ENCODE assay signal across 14 mouse cellular contexts in genomic region chr8:107543714-107544113, GRCm38 (mm10). TPM values are rescaled to one million over a fixed set of nuclear protein-coding genes. Genes with fewer than 3 reads are reported as not detected.
DNase-seq lines count a peak whose midpoint lies in the region; ATAC-seq and TF ChIP-seq lines count a peak whose summit lies in the region.
"Had no signal": no experiment of that assay in that cellular context is flagged by ENCODE, and none has a peak within 500 bp of the region (broad histone marks: within the 10 kb centered on the region; RNA-seq: fewer than 3 reads in every experiment).

No protein-coding gene starts in this region.

- H3K27ac ChIP-seq in heart, embryonic 12.5 days (ENCODE audit: poor library complexity, severe bottlenecking) = peak overlapping the region; percentile 77; the same call in 1 of the 2 replicates
- peak overlapping the region; percentile 78 for H3K27ac ChIP-seq in lung, embryonic 16.5 days (ENCODE audit: low read length)
- peak overlapping the region; percentile 93 for H3K27ac ChIP-seq in embryonic facial prominence, embryonic 12.5 days
- peak overlapping the region; percentile 96 for H3K27ac ChIP-seq in limb, embryonic 14.5 days (replicated peaks; ENCODE audit: low read depth, low read length)
- H3K27ac ChIP-seq: left cerebral cortex, adult 2 months had no signal

- WGBS in heart, embryonic 12.5 days = 74% methylated on average over 11 of the region's 11 CpGs
- WGBS in lung, embryonic 16.5 days = 69% methylated on average over 10 of the region's 11 CpGs
- 78% methylated on average over 11 of the region's 11 CpGs for WGBS in embryonic facial prominence, embryonic 12.5 days
- 86% methylated on average over 9 of the region's 11 CpGs for WGBS in limb, embryonic 14.5 days

- no peaks in the 10 kb centered on the region for H3K9me3 ChIP-seq in heart, embryonic 12.5 days (replicated peaks)
- H3K9me3 ChIP-seq in lung, embryonic 16.5 days (ENCODE audit: control insufficient read depth, low read length) = no peaks in the 10 kb centered on the region
- H3K9me3 ChIP-seq in embryonic facial prominence, embryonic 12.5 days = no peaks in the 10 kb centered on the region
- H3K9me3 ChIP-seq in limb, embryonic 14.5 days (ENCODE audit: control insufficient read depth, low read length) = no peaks in the 10 kb centered on the region

- H3K9ac ChIP-seq in heart, embryonic 12.5 days = no peak overlapping the region
- H3K9ac ChIP-seq in lung, embryonic 16.5 days (ENCODE audit: low read length) = no peak overlapping the region
- H3K9ac ChIP-seq in embryonic facial prominence, embryonic 12.5 days = no peak overlapping the region
- H3K9ac ChIP-seq in limb, embryonic 14.5 days (ENCODE audit: low read depth, low read length, severe bottlenecking) = no peak overlapping the region

- peaks cover 6% of the 10 kb centered on the region; the same call in 1 of the 2 replicates for H3K36me3 ChIP-seq in heart, embryonic 12.5 days
- peaks cover under 1% of the 10 kb centered on the region; the same call in 1 of the 2 replicates for H3K36me3 ChIP-seq in lung, embryonic 16.5 days (ENCODE audit: control insufficient read depth, insufficient read depth, low read length)
- peaks cover 10% of the 10 kb centered on the region for H3K36me3 ChIP-seq in embryonic facial prominence, embryonic 12.5 days
- H3K36me3 ChIP-seq in limb, embryonic 14.5 days (ENCODE audit: control insufficient read depth, insufficient read depth, low read length) = peaks cover 44% of the 10 kb centered on the region

- H3K4me2 ChIP-seq in heart, embryonic 12.5 days = no peak overlapping the region
- H3K4me2 ChIP-seq in lung, embryonic 16.5 days (ENCODE audit: low read depth, low read length) = no peak overlapping the region
- no peak overlapping the region for H3K4me2 ChIP-seq in embryonic facial prominence, embryonic 12.5 days (replicated peaks)
- H3K4me2 ChIP-seq in limb, embryonic 14.5 days (replicated peaks; ENCODE audit: low read depth, low read length, severe bottlenecking) = peak overlapping the region; percentile 45; the same call in 1 of the 2 replicates

- intact Hi-C loops in left cerebral cortex, postnatal 14 days (cut with DNase I) = no loop called here

- no peak for DNase-seq in heart, postnatal 4 days
- no peak for DNase-seq in lung, postnatal 10 days
- no peak for DNase-seq in limb, embryonic 14.5 days (ENCODE audit: low spot score)
- DNase-seq in layer of hippocampus, adult 9-10 months (ENCODE audit: low spot score) = no peak
- no peak for DNase-seq in left cerebral cortex, postnatal 14 days (ENCODE audit: low spot score in 2 of 2)
- DNase-seq: adrenal gland, postnatal 25 days; cerebellum, postnatal 25 days; heart, adult 18-20 months; thymus, adult 2 months had no signal

- TF ChIP-seq POLR2A in limb, embryonic 14.5 days (IDR thresholded peaks at IDR 0.05; ENCODE audit: borderline replicate concordance, extremely low read depth, insufficient read depth, insufficient read length) = no peak

- no peak for ATAC-seq in heart, embryonic 12.5 days (ENCODE audit: insufficient number of reproducible peaks, low FRiP score)
- no peak for ATAC-seq in lung, embryonic 16.5 days (ENCODE audit: low read depth)
- ATAC-seq in embryonic facial prominence, embryonic 12.5 days (ENCODE audit: insufficient number of reproducible peaks, insufficient read depth, low FRiP score, low TSS enrichment) = no peak
- no peak for ATAC-seq in limb, embryonic 14.5 days (ENCODE audit: low FRiP score, low read depth)

- H3K27me3 ChIP-seq in heart, embryonic 12.5 days (replicated peaks) = no peaks in the 10 kb centered on the region
- no peaks in the 10 kb centered on the region for H3K27me3 ChIP-seq in lung, embryonic 16.5 days (ENCODE audit: control insufficient read depth, insufficient read depth, low read depth, low read length)
- H3K27me3 ChIP-seq in embryonic facial prominence, embryonic 12.5 days = no peaks in the 10 kb centered on the region
- no peaks in the 10 kb centered on the region for H3K27me3 ChIP-seq in limb, embryonic 14.5 days (ENCODE audit: control insufficient read depth, insufficient read depth, low read length)

- H3K4me1 ChIP-seq in heart, embryonic 12.5 days (replicated peaks) = peaks cover 42% of the 10 kb centered on the region
- H3K4me1 ChIP-seq in lung, embryonic 16.5 days (replicated peaks; ENCODE audit: control insufficient read depth, insufficient read depth, low read length) = peaks cover 16% of the 10 kb centered on the region
- H3K4me1 ChIP-seq in embryonic facial prominence, embryonic 12.5 days = peaks cover 33% of the 10 kb centered on the region
- peaks cover 19% of the 10 kb centered on the region for H3K4me1 ChIP-seq in limb, embryonic 14.5 days (ENCODE audit: control insufficient read depth, insufficient read depth, low read length)

- no peak overlapping the region for H3K4me3 ChIP-seq in heart, embryonic 12.5 days
- no peak overlapping the region for H3K4me3 ChIP-seq in lung, embryonic 16.5 days (ENCODE audit: low read length)
- no peak overlapping the region for H3K4me3 ChIP-seq in embryonic facial prominence, embryonic 12.5 days
- no peak overlapping the region for H3K4me3 ChIP-seq in limb, embryonic 14.5 days (replicated peaks; ENCODE audit: low read length)
- H3K4me3 ChIP-seq: erythroblast, embryonic 14.5 days; left cerebral cortex, adult 2 months had no signal

RNA-seq across cellular contexts. Expression of gene Psmd7, which starts 44.5 kb away (rescaled TPM):
- polyA plus RNA-seq in heart, embryonic 12.5 days (2016; fragmentation: Nextera tagmentation; extraction: Ambion mirVana) = 199 and 203 TPM in 2 replicates
- total RNA-seq in heart, postnatal 4 days (2021) = 10 to 100 TPM; 86.7 to 90.6 TPM
- polyA plus RNA-seq in lung, embryonic 16.5 days (2015; fragmentation: Nextera tagmentation; extraction: Ambion mirVana) = 232 TPM in 2 replicates
- polyA plus RNA-seq in embryonic facial prominence, embryonic 12.5 days (2016; fragmentation: Nextera tagmentation; extraction: Ambion mirVana) = 328 and 342 TPM in 2 replicates
- polyA plus RNA-seq in limb, embryonic 14.5 days (2012; rRNA removed) = 119 and 152 TPM in 2 replicates
- polyA plus RNA-seq in limb, embryonic 14.5 days (2014; fragmentation: Nextera tagmentation; extraction: Ambion mirVana) = 281 and 303 TPM in 2 replicates
- total RNA-seq in left cerebral cortex, postnatal 14 days (2021) = 100 to 1,000 TPM; 106 TPM
